Mouse (Mus musculus) midbrain, embryonic 11.5 days (tissue): Measurements from ENCODE around the gene Npr3. TPM values are rescaled to one million over a fixed set of nuclear protein-coding genes. Genes with fewer than 3 reads are reported as not detected.

Source experiments
- ATAC-seq: fragments of 200-750 bp; cut with Nextera tagmentation; 2 replicates; pipeline ENCODE4 v1.8.0; 2017; ENCODE audit warnings: moderate TSS enrichment, moderate library complexity; ENCODE audit not compliant: low FRiP score
- DNase-seq: peaks from one replicate; pipeline ENCODE4 v3.0.0; 2015; ENCODE audit warnings: low spot score; ENCODE audit errors: missing footprints
- H3K27ac ChIP-seq: fragments of 300-500 bp; sonication (generic); 2 replicates; pipeline ENCODE4 v1.5.1; 2014; ENCODE audit warnings: low read depth, low read length
- H3K27me3 ChIP-seq: fragments of 300-500 bp; sonication (generic); 2 replicates; pipeline ENCODE4 v1.6.1; 2014; ENCODE audit warnings: mild to moderate bottlenecking, low read length, moderate library complexity, mixed read lengths; ENCODE audit not compliant: control insufficient read depth, insufficient read depth
- H3K36me3 ChIP-seq: fragments of 300-500 bp; sonication (generic); 2 replicates; pipeline ENCODE4 v1.6.1; 2014; ENCODE audit warnings: mild to moderate bottlenecking, low read length, moderate library complexity, mixed read lengths; ENCODE audit not compliant: control insufficient read depth, insufficient read depth
- H3K4me1 ChIP-seq: fragments of 300-500 bp; sonication (generic); 2 replicates; pipeline ENCODE4 v1.6.1; 2014; ENCODE audit warnings: low read length; ENCODE audit not compliant: control insufficient read depth, insufficient read depth
- H3K4me2 ChIP-seq: fragments of 300-500 bp; sonication (generic); 2 replicates; pipeline ENCODE4 v1.6.1; 2014; ENCODE audit warnings: mild to moderate bottlenecking, moderate library complexity
- H3K4me3 ChIP-seq: fragments of 300-500 bp; sonication (generic); 2 replicates; pipeline ENCODE4 v1.5.1; 2014; ENCODE audit warnings: low read depth, low read length
- H3K9ac ChIP-seq: fragments of 300-500 bp; sonication (generic); 2 replicates; pipeline ENCODE4 v1.6.1; 2014; ENCODE audit warnings: low read length
- H3K9me3 ChIP-seq: fragments of 300-500 bp; sonication (generic); 2 replicates; pipeline ENCODE4 v1.6.1; 2016; ENCODE audit warnings: low read length; ENCODE audit not compliant: control insufficient read depth
- WGBS: fragments of 180-500 bp; shearing (Covaris S2); extraction: QIAGEN DNeasy Blood & Tissue Kit; methylation state at CpG from one replicate; pipeline ENCODE4 v1.1.7; 2014; 5-methylcytosine and 5-hydroxymethylcytosine counted together
- polyA plus RNA-seq: library from polyadenylated mRNA; unstranded; fragments of >200 nt; fragmentation: Nextera tagmentation; extraction: Ambion mirVana; gene quantifications from 2 replicates; pipeline ENCODE4 v1.2.1, GENCODE M21; 2014

The Npr3 gene
- polyA plus RNA-seq, 1 experiment from 2014 or later, result 2.9 TPM

- H3K4me1 ChIP-seq, result no peaks in the 10 kb centered on the region
- no peak for ATAC-seq
- DNase-seq, result no peak
- H3K27ac ChIP-seq, result no peak overlapping the region
- WGBS, result 92% methylated on average over 9 of the region's 9 CpGs
- H3K9me3 ChIP-seq, result no peaks in the 10 kb centered on the region
- H3K4me2 ChIP-seq, result no peak overlapping the region
- no peak overlapping the region for H3K9ac ChIP-seq
- no peak overlapping the region for H3K4me3 ChIP-seq
- no peaks in the 10 kb centered on the region for H3K36me3 ChIP-seq
- no peaks in the 10 kb centered on the region for H3K27me3 ChIP-seq
Observed at GRCm38 (mm10) chr15:11914101-11914500, 7.0 kb upstream of the Npr3 start.

- WGBS, result 43% methylated on average over 6 of the region's 6 CpGs
- ATAC-seq, result no peak
- DNase-seq, result no peak
- Histone ChIP-seq H3K9me3 (no peaks in the 10 kb centered on the region), H3K9ac (no peak overlapping the region), H3K4me3 (no peak overlapping the region), H3K27me3 (peaks cover 25% of the 10 kb centered on the region), H3K27ac (no peak overlapping the region), H3K4me1 (peaks cover 12% of the 10 kb centered on the region), H3K4me2 (no peak overlapping the region), H3K36me3 (no peaks in the 10 kb centered on the region)
Observed at GRCm38 (mm10) chr15:11909875-11910274, 2.8 kb upstream of the Npr3 start.

GRCm38 (mm10) chr15:11908166-11908565 lies 1.1 kb upstream of the Npr3 start:
- Histone ChIP-seq H3K4me2 (peak overlapping the region; percentile 31), H3K9ac (peak overlapping the region; percentile 27; the same call in 1 of the 2 replicates), H3K27me3 (peaks cover 42% of the 10 kb centered on the region), H3K36me3 (no peaks in the 10 kb centered on the region), H3K9me3 (no peaks in the 10 kb centered on the region), H3K4me3 (no peak overlapping the region), H3K4me1 (peaks cover 26% of the 10 kb centered on the region), H3K27ac (no peak overlapping the region)
- 4% methylated on average over 11 of the region's 11 CpGs for WGBS
- ATAC-seq, result peak; percentile 29; the same call in 1 of the 2 replicates
- DNase-seq, result peak; percentile 94

GRCm38 (mm10) chr15:11906021-11906570 lies 991 bp downstream of the Npr3 start:
- peaks cover 26% of the 10 kb centered on the region for H3K4me1 ChIP-seq
- H3K27ac ChIP-seq, result no peak overlapping the region
- peaks cover 48% of the 10 kb centered on the region for H3K27me3 ChIP-seq
- WGBS, result under 1% methylated on average over 36 of the region's 36 CpGs
- H3K9me3 ChIP-seq, result no peaks in the 10 kb centered on the region
- no peak overlapping the region for H3K9ac ChIP-seq
- peak overlapping the region; percentile 72 for H3K4me2 ChIP-seq
- peak; percentile 93 for DNase-seq
- ATAC-seq, result peak; percentile 43; the same call in 1 of the 2 replicates
- H3K36me3 ChIP-seq, result no peaks in the 10 kb centered on the region
- H3K4me3 ChIP-seq, result peak overlapping the region; percentile 44

- peak overlapping the region; percentile 9; the same call in 1 of the 2 replicates for H3K9ac ChIP-seq
Observed at GRCm38 (mm10) chr15:11904848-11905672, 2.0 kb downstream of the Npr3 start.

GRCm38 (mm10) chr15:11904043-11904847 lies 2.8 kb downstream of the Npr3 start:
- Histone ChIP-seq H3K4me1 (peaks cover 26% of the 10 kb centered on the region), H3K4me2 (peak overlapping the region; percentile 72), H3K27ac (no peak overlapping the region), H3K4me3 (peak overlapping the region; percentile 44), H3K9me3 (no peaks in the 10 kb centered on the region), H3K27me3 (peaks cover 48% of the 10 kb centered on the region), H3K9ac (peak overlapping the region; percentile 45), H3K36me3 (no peaks in the 10 kb centered on the region)
- WGBS, result under 1% methylated on average over 48 of the region's 48 CpGs
- ATAC-seq (0 out of 2 replicates have a peak, but pooled peaks have one; percentile 4), DNase-seq (peak; percentile 97)

More at GRCm38 (mm10) chr15:11904848-11905672, 2.0 kb downstream of the Npr3 start:
- Histone ChIP-seq H3K4me2 (peak overlapping the region; percentile 72), H3K4me1 (peaks cover 26% of the 10 kb centered on the region), H3K27me3 (peaks cover 48% of the 10 kb centered on the region), H3K27ac (no peak overlapping the region), H3K9me3 (no peaks in the 10 kb centered on the region), H3K4me3 (peak overlapping the region; percentile 44), H3K36me3 (no peaks in the 10 kb centered on the region)
- under 1% methylated on average over 83 of the region's 90 CpGs for WGBS
- ATAC-seq (peak; percentile 41), DNase-seq (peak; percentile 97)

- 1% methylated on average over 34 of the region's 34 CpGs for whole genome bisulfite sequencing
- Histone ChIP-seq H3K4me3 (peak overlapping the region; percentile 44), H3K4me2 (peak overlapping the region; percentile 72), H3K27ac (no peak overlapping the region), H3K9me3 (no peaks in the 10 kb centered on the region), H3K4me1 (peaks cover 26% of the 10 kb centered on the region), H3K27me3 (peaks cover 47% of the 10 kb centered on the region), H3K36me3 (no peaks in the 10 kb centered on the region), H3K9ac (peak overlapping the region; percentile 45)
- ATAC-seq, result peak; percentile 19
- peak; percentile 95 for DNase-seq
Observed at GRCm38 (mm10) chr15:11903196-11904042, 3.7 kb downstream of the Npr3 start.

GRCm38 (mm10) chr15:11897617-11898016 lies 9.5 kb downstream of the Npr3 start:
- Histone ChIP-seq H3K4me2 (no peak overlapping the region), H3K27ac (no peak overlapping the region), H3K9ac (no peak overlapping the region), H3K9me3 (no peaks in the 10 kb centered on the region), H3K4me3 (no peak overlapping the region), H3K27me3 (peaks cover 3% of the 10 kb centered on the region; the same call in 1 of the 2 replicates), H3K36me3 (no peaks in the 10 kb centered on the region), H3K4me1 (no peaks in the 10 kb centered on the region)
- WGBS, result 88% methylated on average over 8 of the region's 8 CpGs
- ATAC-seq, result no peak
- DNase-seq, result no peak
